Mouse (Mus musculus) megakaryocyte, embryonic 14.5 days (primary cell): ENCODE measurements around the gene Nrip1. TPM values are rescaled to one million over a fixed set of nuclear protein-coding genes. Genes with fewer than 3 reads are reported as not detected.
A peak's percentile ranks its signal among the peaks of the same experiment; 100 is the strongest.

ENCODE experiments used
- H3K27me3 ChIP-seq: replicated peaks from 2 replicates; pipeline ENCODE3; 2012; ENCODE audit warnings: inconsistent platforms
- H3K36me3 ChIP-seq: replicated peaks from 2 replicates; pipeline ENCODE3; 2012; ENCODE audit warnings: low read length, inconsistent platforms, mixed read lengths
- H3K4me1 ChIP-seq: 2 replicates; pipeline ENCODE4 v1.6.1; 2012; ENCODE audit warnings: inconsistent platforms
- H3K4me3 ChIP-seq: replicated peaks from 2 replicates; pipeline ENCODE3; 2012; ENCODE audit warnings: moderate library complexity, mild to moderate bottlenecking, inconsistent platforms
- H3K9me3 ChIP-seq: 2 replicates; pipeline ENCODE4 v1.6.1; 2012; ENCODE audit warnings: inconsistent platforms
- FLI1 ChIP-seq: IDR thresholded peaks from 2 replicates; pipeline ENCODE4 v1.6.1; 2012; ENCODE audit warnings: low read length, inconsistent platforms, mixed read lengths
- GATA1 ChIP-seq: IDR thresholded peaks from 3 replicates; pipeline ENCODE4 v1.6.1; 2012; ENCODE audit warnings: mixed read lengths, low read length, inconsistent platforms, borderline replicate concordance
- polyA plus RNA-seq: library from polyadenylated mRNA; stranded (reverse); fragments of >175 nt; gene quantifications from 2 replicates; pipeline ENCODE4 v1.2.3, GENCODE M21; 2012; ENCODE audit warnings: low replicate concordance; ENCODE audit not compliant: insufficient read depth

Gene Nrip1
- polyA plus RNA-seq, 1 experiment, result 3.0 TPM

DNA sequence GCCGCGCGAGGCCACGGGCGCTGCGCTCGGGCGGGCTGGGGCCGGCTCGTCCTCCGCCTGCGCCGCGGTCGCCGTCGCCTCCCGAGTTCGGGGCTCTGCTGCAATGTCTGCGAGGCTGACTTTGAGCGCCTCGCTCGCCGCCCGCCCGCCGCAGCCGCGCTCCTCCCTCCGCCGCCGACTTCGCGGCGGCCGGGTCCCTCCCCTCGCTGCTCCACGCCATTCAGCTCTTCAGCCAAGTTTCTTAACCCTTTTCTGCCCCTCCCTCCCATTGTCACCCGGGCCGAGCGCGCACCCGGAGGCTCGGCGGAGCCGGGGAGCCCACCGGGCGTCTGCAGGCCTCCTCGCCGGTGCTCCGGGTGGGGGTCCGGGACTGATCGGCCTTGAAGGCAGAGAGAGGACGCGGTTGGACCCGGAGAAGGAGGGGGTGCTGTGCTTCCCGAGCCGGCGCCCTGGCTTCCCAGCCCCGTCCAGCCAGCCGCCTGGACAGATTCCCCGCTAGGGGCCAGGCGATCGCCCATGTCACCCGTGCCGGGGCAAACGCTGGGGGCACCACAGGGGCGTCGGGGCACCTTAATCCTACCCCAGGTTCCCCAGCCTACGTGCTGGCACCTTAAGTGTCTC is 576 bp downstream of the Nrip1 start:
- H3K4me1 ChIP-seq, result peaks cover 44% of the 10 kb centered on the region
- no peaks in the 10 kb centered on the region for H3K9me3 ChIP-seq
- no peaks in the 10 kb centered on the region for H3K27me3 ChIP-seq
- peaks cover 6% of the 10 kb centered on the region for H3K36me3 ChIP-seq
- TF ChIP-seq GATA1 (no peak), FLI1 (no peak)
- peak overlapping the region; percentile 95 for H3K4me3 ChIP-seq

DNA sequence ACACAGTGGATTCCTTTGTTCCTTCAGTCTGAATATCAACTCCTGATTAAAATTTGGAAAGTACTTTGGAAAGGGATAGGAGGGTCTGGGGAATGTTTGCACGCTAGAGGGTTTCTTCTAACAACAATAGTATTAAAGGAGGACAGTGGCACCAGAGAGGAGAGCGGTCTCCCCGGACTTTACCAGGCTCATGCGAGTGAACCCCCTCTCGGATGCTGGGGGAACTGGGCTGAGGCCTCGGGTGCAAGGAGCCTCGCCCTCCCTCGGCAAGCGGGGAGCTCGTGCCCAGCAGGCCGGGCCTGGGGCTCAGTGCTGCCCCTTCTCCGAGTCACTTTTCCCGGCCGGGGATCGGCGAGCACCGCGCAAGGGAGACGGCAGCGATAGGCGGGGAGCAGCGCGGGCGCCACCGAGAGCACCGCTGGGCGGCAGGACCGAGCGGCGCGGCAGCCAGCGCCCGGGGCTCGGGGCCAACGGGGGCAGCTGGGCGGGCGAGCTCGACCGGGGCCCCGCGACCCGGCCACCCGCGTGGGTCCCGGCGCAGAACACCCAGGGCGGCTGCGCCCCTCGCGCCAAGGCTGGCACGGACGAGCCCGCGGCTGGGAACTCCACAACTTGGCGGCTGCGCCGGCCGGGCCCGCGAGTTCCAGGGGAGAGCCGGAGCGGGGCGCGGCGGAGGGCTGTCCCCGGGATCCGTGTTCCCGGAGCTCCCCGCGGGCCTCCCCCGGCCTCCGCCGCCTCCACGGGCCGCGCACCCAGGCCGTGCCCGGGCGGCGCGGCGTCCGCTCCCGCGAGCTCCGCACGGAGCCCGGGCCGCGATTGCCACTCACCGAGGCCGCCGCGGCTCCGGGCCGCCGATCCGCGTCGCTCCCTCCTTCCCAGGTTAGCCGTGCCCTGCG is 1.3 kb downstream of the Nrip1 start:
- H3K27me3 ChIP-seq, result no peaks in the 10 kb centered on the region
- peaks cover 13% of the 10 kb centered on the region for H3K36me3 ChIP-seq
- H3K9me3 ChIP-seq, result no peaks in the 10 kb centered on the region
- TF ChIP-seq FLI1, result no peak
- no peak for TF ChIP-seq GATA1
- H3K4me3 ChIP-seq, result peak overlapping the region; percentile 95
- H3K4me1 ChIP-seq, result peaks cover 39% of the 10 kb centered on the region

DNA sequence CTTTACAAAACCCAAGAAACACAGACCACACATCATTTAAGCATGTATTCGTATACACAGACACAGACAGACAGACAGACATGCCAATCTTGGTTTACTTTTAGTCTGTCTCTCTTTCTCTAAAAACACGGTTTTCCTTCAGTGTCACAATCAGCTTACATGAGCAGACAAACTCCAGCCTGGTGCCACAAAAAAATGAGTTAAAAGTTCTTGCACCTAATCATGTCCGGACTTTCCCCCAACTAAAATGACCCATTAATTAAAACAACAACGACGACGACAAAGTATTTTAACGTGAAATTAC is 2.1 kb downstream of the Nrip1 start:
- Histone ChIP-seq H3K4me3 (peak overlapping the region; percentile 95), H3K36me3 (peaks cover 20% of the 10 kb centered on the region), H3K27me3 (no peaks in the 10 kb centered on the region), H3K4me1 (peaks cover 39% of the 10 kb centered on the region), H3K9me3 (no peaks in the 10 kb centered on the region)
- no peak for TF ChIP-seq FLI1
- TF ChIP-seq GATA1, result no peak

DNA sequence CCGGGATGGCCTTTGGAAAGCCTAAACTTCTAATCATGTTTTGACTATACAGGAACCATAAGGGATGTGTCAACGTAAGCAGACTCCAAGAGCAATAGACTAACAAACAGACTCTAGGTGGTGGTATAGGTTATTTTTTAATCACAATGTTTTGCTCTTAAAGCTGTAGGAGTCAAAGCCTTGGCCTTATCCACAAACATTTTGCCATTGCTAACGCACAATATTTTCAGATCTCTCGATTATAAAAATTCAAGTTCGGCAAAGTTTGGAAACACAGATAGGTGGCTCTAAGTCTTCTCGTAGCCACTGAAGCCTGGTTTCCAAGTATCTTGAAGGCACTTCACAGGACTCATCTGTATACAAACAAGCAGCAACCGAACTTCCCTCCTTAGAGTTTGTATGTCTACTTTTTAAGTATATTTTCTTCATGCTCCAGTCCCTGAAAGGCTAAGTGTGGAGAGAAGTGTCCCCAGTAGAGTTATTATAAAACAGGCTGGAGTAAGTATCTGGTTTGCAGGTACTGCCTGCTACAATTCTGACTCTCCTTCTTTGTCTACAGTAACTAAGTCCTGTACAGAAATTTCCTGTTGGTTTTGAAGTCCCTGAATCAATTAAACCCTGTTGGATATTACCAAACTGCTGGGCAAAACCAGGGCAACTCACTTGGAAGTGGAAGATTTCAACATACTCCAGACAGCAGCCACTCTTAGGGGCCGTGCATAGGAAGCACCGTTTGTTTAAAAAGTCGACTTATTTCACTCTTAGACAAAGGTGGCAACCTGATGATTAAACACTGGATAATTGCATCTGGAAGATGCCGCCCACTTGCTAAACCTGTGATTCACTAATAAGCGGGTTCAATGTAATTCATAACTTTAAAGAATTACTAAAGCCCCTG is 2.7 kb downstream of the Nrip1 start:
- no peaks in the 10 kb centered on the region for H3K27me3 ChIP-seq
- peak overlapping the region; percentile 95 for H3K4me3 ChIP-seq
- TF ChIP-seq FLI1 (no peak), GATA1 (no peak)
- peaks cover 42% of the 10 kb centered on the region for H3K4me1 ChIP-seq
- peaks cover 21% of the 10 kb centered on the region for H3K36me3 ChIP-seq
- H3K9me3 ChIP-seq, result no peaks in the 10 kb centered on the region

DNA sequence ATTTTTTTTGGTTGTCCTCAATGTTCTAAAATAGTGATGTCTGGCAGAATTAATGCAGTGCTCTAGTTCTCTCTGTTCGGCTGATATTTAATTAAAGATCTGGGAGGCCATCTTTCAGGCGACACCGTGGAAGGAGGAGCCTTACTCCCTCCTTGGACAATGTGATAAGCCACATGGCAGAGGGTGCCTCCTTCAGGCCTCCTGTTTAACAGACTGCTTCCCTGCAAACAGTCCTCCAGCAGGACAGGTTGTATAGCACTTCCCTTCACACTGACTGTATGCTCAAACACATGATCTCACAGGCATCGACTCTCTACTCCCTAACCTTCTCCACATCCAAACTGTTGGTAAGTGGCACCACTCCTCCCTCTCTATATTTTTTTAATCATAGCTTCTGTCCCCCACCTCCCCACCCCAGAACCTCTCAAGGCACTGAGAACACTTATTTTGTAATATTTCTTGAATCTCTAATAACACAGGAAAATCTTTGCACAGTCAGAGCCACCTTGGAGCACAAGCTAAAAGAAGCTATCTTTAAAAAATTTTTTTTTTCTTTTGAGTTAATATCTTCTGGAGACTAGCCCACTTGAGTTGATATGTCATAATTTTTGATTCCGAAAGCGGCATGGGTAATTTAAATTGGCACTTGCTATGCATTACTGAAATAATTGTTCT is 3.4 kb downstream of the Nrip1 start:
- no peaks in the 10 kb centered on the region for H3K9me3 ChIP-seq
- H3K27me3 ChIP-seq, result no peaks in the 10 kb centered on the region
- TF ChIP-seq FLI1, result no peak
- TF ChIP-seq GATA1, result no peak
- peak overlapping the region; percentile 95 for H3K4me3 ChIP-seq
- peaks cover 23% of the 10 kb centered on the region for H3K36me3 ChIP-seq
- H3K4me1 ChIP-seq, result peaks cover 49% of the 10 kb centered on the region

DNA sequence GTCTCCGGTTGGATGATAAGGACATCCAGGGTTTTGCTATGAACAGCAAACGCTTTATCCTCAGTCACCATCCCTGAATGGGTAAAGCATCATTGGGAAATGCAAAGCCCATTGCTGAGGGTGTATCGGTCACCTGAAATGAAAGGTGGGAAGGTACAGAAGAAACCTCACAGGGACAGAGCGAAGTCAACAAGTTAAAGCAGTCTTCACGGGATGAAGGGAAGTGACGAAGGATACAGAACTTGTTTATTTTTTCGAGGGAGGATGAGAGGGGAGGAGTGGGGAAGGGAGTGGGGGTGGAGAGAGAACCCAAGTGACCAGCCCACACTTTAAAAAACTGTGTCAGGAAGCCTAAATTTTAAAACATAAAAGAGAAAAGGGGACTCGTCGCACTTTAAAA is 4.4 kb downstream of the Nrip1 start:
- Histone ChIP-seq H3K4me1 (peaks cover 59% of the 10 kb centered on the region), H3K27me3 (no peaks in the 10 kb centered on the region), H3K36me3 (peaks cover 28% of the 10 kb centered on the region), H3K9me3 (no peaks in the 10 kb centered on the region), H3K4me3 (no peak overlapping the region)
- TF ChIP-seq FLI1, result no peak

DNA sequence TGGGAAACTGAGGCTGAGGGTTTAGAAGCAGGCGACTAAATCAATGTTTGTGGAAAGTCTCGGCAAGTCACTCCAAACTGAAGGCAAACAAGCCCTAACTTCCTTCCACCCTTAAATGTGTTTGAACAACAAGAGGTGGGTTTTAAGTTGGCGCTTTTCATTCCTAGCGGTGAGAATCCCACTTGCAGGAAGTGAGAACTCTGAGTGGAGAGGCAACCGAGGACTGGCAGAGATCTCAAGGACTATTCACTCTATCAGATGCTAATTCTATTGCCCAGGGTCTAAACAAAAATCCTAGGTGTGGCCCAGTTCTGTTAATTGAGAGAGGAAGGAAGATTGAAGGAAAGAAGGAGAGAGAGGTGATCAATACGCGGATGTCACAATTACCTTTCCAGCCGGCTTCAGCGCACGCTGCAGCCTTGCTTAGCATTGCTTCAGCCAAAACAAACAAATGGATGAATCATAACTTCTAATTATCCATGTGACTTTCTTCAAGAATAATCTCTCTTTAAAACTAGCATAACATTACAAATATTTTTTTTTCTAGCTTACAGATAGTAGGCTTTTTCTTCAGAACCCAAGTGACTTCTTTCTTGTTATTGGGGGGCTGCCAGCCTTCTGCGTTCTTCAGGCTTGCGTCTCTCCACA is 6.2 kb downstream of the Nrip1 start:
- TF ChIP-seq GATA1, result no peak
- TF ChIP-seq FLI1, result no peak
- H3K4me1 ChIP-seq, result peaks cover 70% of the 10 kb centered on the region

DNA sequence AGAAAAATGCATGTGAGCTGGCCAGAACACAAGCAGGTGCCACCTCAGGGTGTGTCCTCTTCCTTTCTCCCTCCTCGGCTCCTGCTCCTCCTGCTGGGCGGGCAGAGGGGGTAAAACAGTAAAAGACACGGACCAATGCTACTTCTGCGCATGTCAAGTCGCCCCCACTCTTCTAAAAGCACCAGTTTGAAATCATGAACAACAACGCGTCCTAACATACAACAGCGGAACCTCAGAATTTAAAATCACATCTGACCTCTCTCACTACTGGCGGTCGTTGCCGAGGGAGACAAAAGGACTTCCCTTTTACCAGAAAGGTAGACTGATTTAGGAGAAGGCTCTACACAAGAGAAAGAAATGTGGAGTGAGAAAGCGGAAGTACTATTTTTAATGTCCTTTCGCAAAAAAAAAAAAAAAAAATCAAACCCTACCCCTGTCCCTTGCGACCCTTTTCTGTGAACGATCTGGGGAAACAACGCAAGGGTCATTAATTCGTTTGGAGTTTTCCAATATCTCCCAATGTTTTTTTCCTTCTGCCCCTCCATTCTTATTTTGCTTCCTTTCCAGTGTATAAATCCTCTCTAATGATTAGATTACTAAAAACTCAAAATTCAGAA is 7.7 kb downstream of the Nrip1 start:
- Histone ChIP-seq H3K4me3 (peak overlapping the region; percentile 89), H3K4me1 (peaks cover 81% of the 10 kb centered on the region), H3K9me3 (no peaks in the 10 kb centered on the region), H3K27me3 (no peaks in the 10 kb centered on the region), H3K36me3 (peaks cover 45% of the 10 kb centered on the region)
- TF ChIP-seq FLI1 (no peak), GATA1 (no peak)

More for the DNA sequence above, 6.2 kb downstream of the Nrip1 start:
- Histone ChIP-seq H3K27me3 (no peaks in the 10 kb centered on the region), H3K36me3 (peaks cover 33% of the 10 kb centered on the region), H3K9me3 (no peaks in the 10 kb centered on the region), H3K4me3 (no peak overlapping the region)

DNA sequence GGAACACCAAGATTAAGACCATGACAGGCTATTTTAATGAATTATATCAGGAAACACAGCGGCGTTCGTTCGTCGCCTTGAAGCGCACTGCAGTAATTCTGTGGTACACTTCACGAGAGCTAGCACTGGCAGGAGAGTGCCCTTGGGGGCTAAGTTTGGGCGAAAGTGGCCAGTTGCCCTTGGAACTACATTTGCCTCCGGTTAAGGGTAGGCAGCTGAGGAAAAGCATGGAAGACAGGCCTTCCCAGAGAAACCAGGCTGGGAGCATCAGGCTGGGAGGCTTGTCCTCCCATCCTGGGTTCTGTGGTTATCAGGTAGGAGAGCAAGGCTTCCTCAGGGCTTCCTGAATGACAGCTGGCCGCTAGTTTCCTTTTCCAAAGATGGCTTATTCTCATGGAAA is 8.4 kb downstream of the Nrip1 start:
- peaks cover 80% of the 10 kb centered on the region for H3K4me1 ChIP-seq
- H3K9me3 ChIP-seq, result no peaks in the 10 kb centered on the region
- TF ChIP-seq GATA1 (no peak), FLI1 (no peak)
- peak overlapping the region; percentile 89 for H3K4me3 ChIP-seq
- peaks cover 49% of the 10 kb centered on the region for H3K36me3 ChIP-seq
- H3K27me3 ChIP-seq, result no peaks in the 10 kb centered on the region
